Mouse (Mus musculus) kidney, adult 9 months (tissue): Measurements from ENCODE around the gene Ptger1.

ENCODE experiments used
- DNase-seq: peaks from one replicate; pipeline ENCODE4 v3.0.0; 2022

Ptger1 gene

GRCm38 (mm10) chr8:83656484-83657246 lies 9.8 kb upstream of the Ptger1 start:
- DNase-seq, result peak; percentile 35

GRCm38 (mm10) chr8:83660545-83660944 lies 5.9 kb upstream of the Ptger1 start:
- no peak for DNase-seq

- DNase-seq, result peak; percentile 42
These were observed 5.3 kb upstream of the Ptger1 start for GRCm38 (mm10) chr8:83660995-83661680.

GRCm38 (mm10) chr8:83662421-83662826 lies 4.1 kb upstream of the Ptger1 start:
- peak; percentile 95 for DNase-seq

GRCm38 (mm10) chr8:83664096-83664495 lies 2.4 kb upstream of the Ptger1 start:
- DNase-seq, result peak; percentile 24

GRCm38 (mm10) chr8:83664931-83665625 lies 1.4 kb upstream of the Ptger1 start:
- DNase-seq, result peak; percentile 26

- no peak for DNase-seq
These were observed 372 bp downstream of the Ptger1 start for GRCm38 (mm10) chr8:83666866-83667234.

- DNase-seq, result no peak
These were observed 1.0 kb downstream of the Ptger1 start for GRCm38 (mm10) chr8:83667526-83667925.

- peak; percentile 50 for DNase-seq
These were observed 1.8 kb downstream of the Ptger1 start for GRCm38 (mm10) chr8:83668010-83668916.

GRCm38 (mm10) chr8:83669013-83669412 lies 2.5 kb downstream of the Ptger1 start:
- DNase-seq, result no peak

GRCm38 (mm10) chr8:83672936-83673335 lies 6.5 kb downstream of the Ptger1 start:
- DNase-seq, result no peak

- DNase-seq, result no peak
These were observed 8.0 kb downstream of the Ptger1 start for GRCm38 (mm10) chr8:83674497-83674896.

- DNase-seq, result no peak
These were observed 13.4 kb downstream of the Ptger1 start for GRCm38 (mm10) chr8:83679866-83680265.

GRCm38 (mm10) chr8:83680603-83681002 lies 14.1 kb downstream of the Ptger1 start:
- DNase-seq, result no peak

- DNase-seq, result no peak
These were observed 14.6 kb downstream of the Ptger1 start for GRCm38 (mm10) chr8:83681099-83681498.

- DNase-seq, result no peak
These were observed 18.0 kb downstream of the Ptger1 start for GRCm38 (mm10) chr8:83684517-83684916.

- no peak for DNase-seq
These were observed 22.8 kb downstream of the Ptger1 start for GRCm38 (mm10) chr8:83689264-83689663.

GRCm38 (mm10) chr8:83693609-83694236 lies 27.2 kb downstream of the Ptger1 start:
- no peak for DNase-seq

- DNase-seq, result no peak
These were observed 28.1 kb downstream of the Ptger1 start for GRCm38 (mm10) chr8:83694369-83695160.

GRCm38 (mm10) chr8:83695351-83696106 lies 29.1 kb downstream of the Ptger1 start:
- no peak for DNase-seq
